7 mouse cellular contexts compared by ENCODE assay signal in the genomic region with DNA sequence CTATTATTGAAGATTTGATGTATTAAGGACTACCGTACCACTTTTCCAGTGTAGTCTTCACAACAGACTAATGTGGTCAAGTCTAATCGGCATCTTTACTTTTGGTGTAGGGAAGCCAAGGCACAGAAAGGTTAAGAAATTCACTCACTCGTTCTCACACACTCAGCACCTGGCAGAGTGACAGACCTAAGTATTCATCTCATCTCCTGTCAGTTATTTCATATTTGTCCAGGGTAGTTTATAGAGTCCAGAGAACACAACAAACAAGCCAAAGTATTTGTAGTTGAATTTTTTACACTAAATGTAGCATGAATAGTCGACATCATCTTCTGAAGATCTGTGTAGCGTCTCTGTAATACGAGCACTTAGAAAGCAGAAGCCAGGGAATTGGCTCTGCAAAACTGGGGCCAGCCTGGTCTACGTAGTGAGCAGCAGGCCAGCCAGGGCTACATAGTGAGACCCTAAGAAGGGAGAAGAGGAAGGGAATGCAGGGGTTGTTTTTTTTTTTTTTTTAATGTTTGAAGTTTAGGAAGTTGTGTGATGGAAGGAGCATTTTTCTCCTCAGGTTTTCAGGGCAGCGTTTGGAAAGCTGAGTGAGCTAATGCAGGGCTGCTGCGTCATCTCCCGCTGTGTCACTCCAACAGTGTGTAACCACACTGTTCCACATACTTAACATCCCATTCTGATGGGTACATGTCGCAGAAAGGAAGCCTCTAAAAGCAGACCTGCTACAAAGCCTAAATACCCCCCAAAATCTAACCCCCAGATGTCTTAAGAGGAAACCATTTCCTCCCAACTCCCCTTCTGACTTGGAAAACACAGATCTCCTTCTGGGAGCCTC. TPM values are rescaled to one million over a fixed set of nuclear protein-coding genes. Genes with fewer than 3 reads are reported as not detected.
A peak's percentile ranks its signal among the peaks of the same experiment; 100 is the strongest.
DNase-seq lines count a peak whose midpoint lies in the region; ATAC-seq and TF ChIP-seq lines count a peak whose summit lies in the region.

No protein-coding gene starts in this region.

- no peak overlapping the region for H3K4me2 ChIP-seq in limb, embryonic 15.5 days
- H3K4me2 ChIP-seq in intestine, embryonic 15.5 days (replicated peaks), result 0 out of 2 replicates have a peak overlapping the region, but pooled peaks have one; percentile 41

- no peaks in the 10 kb centered on the region for H3K36me3 ChIP-seq in limb, embryonic 15.5 days
- H3K36me3 ChIP-seq in limb, embryonic 10.5 days, result no peaks in the 10 kb centered on the region
- H3K36me3 ChIP-seq in intestine, embryonic 15.5 days, result no peaks in the 10 kb centered on the region
- peaks cover 10% of the 10 kb centered on the region for H3K36me3 ChIP-seq in small intestine, adult 2 months (ENCODE audit: control insufficient read depth, insufficient read depth, low read length)
- no peaks in the 10 kb centered on the region for H3K36me3 ChIP-seq in hindbrain, embryonic 10.5 days

- no peak for TF ChIP-seq CTCF in small intestine, adult 2 months (IDR thresholded peaks at IDR 0.05; ENCODE audit: extremely low read depth, insufficient read length, insufficient replicate concordance, low read depth, low read length)

- H3K9ac ChIP-seq in limb, embryonic 15.5 days, result no peak overlapping the region
- no peak overlapping the region for H3K9ac ChIP-seq in intestine, embryonic 15.5 days

- no peaks in the 10 kb centered on the region for H3K4me1 ChIP-seq in limb, embryonic 15.5 days
- H3K4me1 ChIP-seq in limb, embryonic 10.5 days, result no peaks in the 10 kb centered on the region
- H3K4me1 ChIP-seq in brown adipose tissue, adult 24 weeks (ENCODE audit: control insufficient read depth, insufficient read depth, insufficient read length, low read length), result peaks cover 8% of the 10 kb centered on the region; the same call in 1 of the 2 replicates
- peaks cover 15% of the 10 kb centered on the region for H3K4me1 ChIP-seq in intestine, embryonic 15.5 days (replicated peaks)
- H3K4me1 ChIP-seq in small intestine, adult 2 months (ENCODE audit: control insufficient read depth, insufficient read depth, insufficient read length, low read length), result peaks cover 14% of the 10 kb centered on the region
- no peaks in the 10 kb centered on the region for H3K4me1 ChIP-seq in hindbrain, embryonic 10.5 days (replicated peaks)

- no peak for DNase-seq in limb, embryonic 10.5 days (ENCODE audit: low spot score)
- DNase-seq in layer of hippocampus, postnatal 36 days, result no peak
- no peak for DNase-seq in hindbrain, embryonic 10.5 days (ENCODE audit: low spot score)

- H3K27me3 ChIP-seq in limb, embryonic 15.5 days, result no peaks in the 10 kb centered on the region
- H3K27me3 ChIP-seq in limb, embryonic 10.5 days (ENCODE audit: low read depth, poor library complexity, severe bottlenecking), result no peaks in the 10 kb centered on the region
- no peaks in the 10 kb centered on the region for H3K27me3 ChIP-seq in intestine, embryonic 15.5 days (replicated peaks)
- no peaks in the 10 kb centered on the region for H3K27me3 ChIP-seq in small intestine, adult 2 months (ENCODE audit: control insufficient read depth, insufficient read depth, low read length)
- no peaks in the 10 kb centered on the region for H3K27me3 ChIP-seq in hindbrain, embryonic 10.5 days (ENCODE audit: insufficient read depth, poor library complexity, severe bottlenecking)

- H3K9me3 ChIP-seq in limb, embryonic 15.5 days, result no peaks in the 10 kb centered on the region
- no peaks in the 10 kb centered on the region for H3K9me3 ChIP-seq in limb, embryonic 10.5 days (replicated peaks)
- no peaks in the 10 kb centered on the region for H3K9me3 ChIP-seq in intestine, embryonic 15.5 days
- no peaks in the 10 kb centered on the region for H3K9me3 ChIP-seq in hindbrain, embryonic 10.5 days

- no peak for TF ChIP-seq POLR2A in small intestine, adult 2 months (IDR thresholded peaks at IDR 0.05; ENCODE audit: low read depth, low read length)

- WGBS in limb, embryonic 15.5 days, result 72% methylated on average over 11 of the region's 11 CpGs
- 84% methylated on average over 11 of the region's 11 CpGs for WGBS in limb, embryonic 10.5 days
- 70% methylated on average over 11 of the region's 11 CpGs for WGBS in intestine, embryonic 15.5 days
- 71% methylated on average over 11 of the region's 11 CpGs for WGBS in small intestine, adult 2 months
- 86% methylated on average over 11 of the region's 11 CpGs for WGBS in hindbrain, embryonic 10.5 days

- H3K4me3 ChIP-seq in limb, embryonic 15.5 days, result no peak overlapping the region
- no peak overlapping the region for H3K4me3 ChIP-seq in limb, embryonic 10.5 days
- H3K4me3 ChIP-seq in brown adipose tissue, adult 24 weeks (ENCODE audit: insufficient read depth, low read depth, low read length), result no peak overlapping the region
- no peak overlapping the region for H3K4me3 ChIP-seq in intestine, embryonic 15.5 days (replicated peaks)
- H3K4me3 ChIP-seq in small intestine, adult 2 months (ENCODE audit: low read depth, low read length), result no peak overlapping the region
- no peak overlapping the region for H3K4me3 ChIP-seq in hindbrain, embryonic 10.5 days

- H3K27ac ChIP-seq in limb, embryonic 15.5 days, result peak overlapping the region; percentile 54; the same call in 1 of the 2 replicates
- H3K27ac ChIP-seq in limb, embryonic 10.5 days, result no peak overlapping the region
- peak overlapping the region; percentile 90 for H3K27ac ChIP-seq in brown adipose tissue, adult 24 weeks (replicated peaks; ENCODE audit: low read depth, low read length)
- peak overlapping the region; percentile 81 for H3K27ac ChIP-seq in intestine, embryonic 15.5 days
- H3K27ac ChIP-seq in small intestine, adult 2 months (ENCODE audit: insufficient read depth, low read depth, low read length), result peak overlapping the region; percentile 67
- H3K27ac ChIP-seq in hindbrain, embryonic 10.5 days, result no peak overlapping the region

- ATAC-seq in limb, embryonic 15.5 days (ENCODE audit: insufficient number of reproducible peaks, low FRiP score, low TSS enrichment, low read depth), result no peak
- ATAC-seq in intestine, embryonic 15.5 days, result peak; percentile 42

RNA-seq across cellular contexts. Expression of a gene that starts 44.6 kb away (rescaled TPM):
- 8.5 and 9.1 TPM in 2 replicates for polyA plus RNA-seq in limb, embryonic 15.5 days (2015; fragmentation: Nextera tagmentation; extraction: Ambion mirVana)
- polyA plus RNA-seq in limb, embryonic 10.5 days (2016; fragmentation: Nextera tagmentation; extraction: Ambion mirVana), result 2.1 and 4.5 TPM in 2 replicates
- polyA plus RNA-seq in brown adipose tissue, adult 24 weeks (2012; ENCODE audit: insufficient read depth, insufficient read length, missing spikeins), result not detected in 2 replicates
- polyA plus RNA-seq in intestine, embryonic 15.5 days (2015; fragmentation: Nextera tagmentation; extraction: Ambion mirVana), result 171 and 172 TPM in 2 replicates
- 52.0 and 121 TPM in 2 replicates for polyA plus RNA-seq in small intestine, adult 2 months (2012; rRNA removed)
- total RNA-seq in layer of hippocampus, postnatal 36 days (2021), result 1 to 10 TPM; 1.2 to 1.8 TPM
- polyA plus RNA-seq in hindbrain, embryonic 10.5 days (2016; fragmentation: Nextera tagmentation; extraction: Ambion mirVana), result 2.6 and 2.9 TPM in 2 replicates

Comparison
In these comparisons a context has a peak if more than half of its experiments do, and no peak if none do; other contexts are left out.
1. H3K27ac ChIP-seq: peak in limb, embryonic 15.5 days (single experiment), brown adipose tissue, adult 24 weeks (single experiment), intestine, embryonic 15.5 days (single experiment) and small intestine, adult 2 months (single experiment); none in limb, embryonic 10.5 days (single experiment) and hindbrain, embryonic 10.5 days (single experiment).